Mouse (Mus musculus): Measurements from ENCODE around the gene Gm3183.
"Not testable (repeated sequence)": the region's sequence is repeated elsewhere in the genome, so short reads cannot be mapped to it uniquely, and the experiment has no call there.

The Gm3183 gene

GRCm38 (mm10) chr5:94865136-94865535 is at the start of gene Gm3183:
Gene Gm3183 (plus strand): TSS chr5:94865436.
- not testable (repeated sequence) for H3K27me3 ChIP-seq (ENCODE audit: control insufficient read depth, insufficient read depth, low read length, poor library complexity, severe bottlenecking); H3K36me3 ChIP-seq (ENCODE audit: control insufficient read depth, insufficient read depth, low read length, poor library complexity, severe bottlenecking); DNase-seq (ENCODE audit: low read depth, low spot score)

Data from splenic B cell, adult 2 months (primary cell).